Mouse (Mus musculus) bone marrow macrophage, adult 2 months (primary cell): ENCODE data around the gene Cd4. TPM values are rescaled to one million over a fixed set of nuclear protein-coding genes. Genes with fewer than 3 reads are reported as not detected.
A peak's percentile ranks its signal among the peaks of the same experiment; 100 is the strongest.

ENCODE experiments used
- H3K27ac ChIP-seq: 2 replicates; pipeline ENCODE4 v1.5.1; 2012; ENCODE audit warnings: low read depth, low read length; ENCODE audit not compliant: insufficient read depth
- H3K4me1 ChIP-seq: 2 replicates; pipeline ENCODE4 v1.6.1; 2012; ENCODE audit warnings: low read length; ENCODE audit not compliant: control insufficient read depth, insufficient read depth
- H3K4me3 ChIP-seq: 2 replicates; pipeline ENCODE4 v1.5.1; 2012; ENCODE audit warnings: mild to moderate bottlenecking, low read length, moderate library complexity; ENCODE audit not compliant: insufficient read depth
- CTCF ChIP-seq: IDR thresholded peaks from 2 replicates; pipeline ENCODE4 v1.5.1; 2012; ENCODE audit warnings: low read depth, mild to moderate bottlenecking, low read length, moderate library complexity
- POLR2A ChIP-seq: IDR thresholded peaks from 2 replicates; pipeline ENCODE4 v1.6.1; 2012; ENCODE audit warnings: mild to moderate bottlenecking, low read depth, low read length, borderline replicate concordance
- polyA plus RNA-seq: library from polyadenylated mRNA; stranded (reverse); fragments of >200 nt; gene quantifications from 2 replicates; pipeline ENCODE4 v1.2.4, GENCODE M21; 2012; ENCODE audit not compliant: missing spikeins, insufficient read depth, insufficient read length

The Cd4 gene
- polyA plus RNA-seq, 1 experiment = 23.4 TPM

DNA sequence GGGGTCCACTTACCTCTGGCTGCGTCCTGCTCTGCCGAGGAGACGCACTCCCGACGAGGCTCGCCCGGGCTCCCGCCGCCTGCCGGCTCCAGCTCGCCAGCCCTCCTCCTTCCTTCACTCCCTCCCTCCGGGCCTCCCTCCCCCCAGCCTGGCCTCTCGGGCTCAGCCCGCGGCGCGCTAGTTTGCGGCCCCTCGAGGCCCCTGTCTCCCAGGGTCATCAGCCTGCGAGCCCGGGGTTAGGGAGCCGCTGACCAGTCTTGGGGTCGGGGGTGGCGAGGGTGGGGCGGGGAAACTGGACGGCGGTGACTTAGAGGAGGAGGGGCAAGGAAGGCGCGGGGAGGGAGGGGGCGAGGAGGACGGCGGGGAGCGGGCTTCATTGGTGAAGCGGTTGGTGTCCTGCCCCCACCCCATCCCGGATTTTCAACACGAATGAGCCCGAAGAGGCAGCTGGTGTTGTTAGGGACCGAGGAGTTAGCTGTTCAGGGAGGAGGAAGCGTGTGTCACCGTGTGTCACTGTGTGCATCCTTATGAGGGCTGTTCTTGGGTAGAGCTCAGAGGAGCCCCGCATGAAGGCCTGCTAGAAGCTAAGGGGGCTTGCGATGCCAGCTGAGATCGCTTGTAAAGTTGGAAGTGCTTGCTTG lies 24.2 kb downstream of the Cd4 start, which contains the start of gene Gpr162:
TSS of gene Gpr162 (minus strand) at position 326 of the 641 bp plus-strand sequence.
- TF ChIP-seq POLR2A (no peak), CTCF (no peak)
- peak within 1 kb of the TSS; percentile 92 for H3K4me3 ChIP-seq
- peaks cover 22% of the 10 kb centered on the region for H3K4me1 ChIP-seq
- H3K27ac ChIP-seq = peak within 1 kb of the TSS; percentile 75

DNA sequence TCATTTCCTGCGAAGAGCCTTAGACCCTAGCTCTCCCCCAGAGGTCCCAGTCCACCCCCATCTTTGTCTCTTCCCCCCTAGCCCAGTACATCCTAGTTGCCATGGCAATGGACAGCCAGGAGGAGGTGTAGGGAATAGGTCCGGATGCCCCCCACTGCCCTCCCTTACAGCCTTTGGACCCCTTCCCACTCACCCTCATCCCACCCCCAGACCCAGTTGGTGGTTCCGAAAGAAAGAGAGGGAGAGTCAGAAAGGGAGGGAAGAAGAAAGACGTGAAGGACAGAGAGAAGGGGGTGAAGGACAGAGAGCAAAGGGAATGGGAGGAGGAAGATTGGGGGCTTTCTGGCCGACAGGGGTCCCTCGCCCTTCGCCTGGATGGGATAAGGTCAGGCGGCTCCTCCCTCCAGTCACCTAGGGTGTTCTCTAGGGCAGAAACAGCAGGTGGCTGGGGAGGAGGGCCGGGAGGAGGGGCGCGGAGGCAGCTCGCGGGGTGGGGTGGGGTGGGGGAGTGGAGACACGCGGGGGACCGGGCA lies 24.8 kb downstream of the Cd4 start:
- Histone ChIP-seq H3K4me3 (peak overlapping the region; percentile 92), H3K4me1 (peaks cover 22% of the 10 kb centered on the region), H3K27ac (peak overlapping the region; percentile 70)
- no peak for TF ChIP-seq POLR2A
- TF ChIP-seq CTCF = no peak

DNA sequence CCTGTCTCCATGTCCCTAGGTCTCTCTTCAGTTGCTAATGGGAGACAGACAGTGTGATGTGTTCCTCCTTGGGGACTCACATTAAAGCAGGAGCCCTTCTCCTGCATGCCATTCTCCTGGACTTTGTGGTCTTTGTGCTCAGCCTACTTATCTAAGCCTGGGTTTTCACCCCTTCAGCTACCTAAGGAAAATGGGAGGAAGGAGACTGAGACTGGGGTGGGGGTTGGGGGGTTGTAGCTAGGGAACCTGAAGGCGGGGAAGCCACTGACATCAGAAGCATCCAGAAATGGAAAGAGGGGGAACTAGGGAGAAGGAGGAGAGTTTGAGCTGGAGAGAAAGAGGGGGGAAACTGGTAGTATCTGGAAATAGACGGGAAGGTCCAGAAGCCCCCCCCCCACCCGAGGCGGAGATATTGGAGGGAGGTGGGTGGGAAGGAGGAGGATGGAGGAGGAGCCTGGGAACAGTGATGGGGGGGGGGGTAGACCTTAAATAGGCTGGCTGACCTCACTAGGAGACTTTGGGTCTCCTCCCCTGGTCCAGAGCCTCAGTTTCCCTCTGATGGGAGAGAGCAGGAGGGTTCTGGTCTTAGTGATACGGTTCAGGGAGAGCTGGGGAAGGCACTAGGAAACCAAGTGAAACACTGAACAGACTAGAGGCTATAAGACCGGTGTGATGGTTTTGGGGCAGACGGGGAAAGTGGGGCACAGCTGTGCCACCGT lies 25.5 kb downstream of the Cd4 start:
- Histone ChIP-seq H3K4me1 (peaks cover 22% of the 10 kb centered on the region), H3K4me3 (peak overlapping the region; percentile 92), H3K27ac (peak overlapping the region; percentile 70)
- TF ChIP-seq CTCF = no peak
- TF ChIP-seq POLR2A = no peak

DNA sequence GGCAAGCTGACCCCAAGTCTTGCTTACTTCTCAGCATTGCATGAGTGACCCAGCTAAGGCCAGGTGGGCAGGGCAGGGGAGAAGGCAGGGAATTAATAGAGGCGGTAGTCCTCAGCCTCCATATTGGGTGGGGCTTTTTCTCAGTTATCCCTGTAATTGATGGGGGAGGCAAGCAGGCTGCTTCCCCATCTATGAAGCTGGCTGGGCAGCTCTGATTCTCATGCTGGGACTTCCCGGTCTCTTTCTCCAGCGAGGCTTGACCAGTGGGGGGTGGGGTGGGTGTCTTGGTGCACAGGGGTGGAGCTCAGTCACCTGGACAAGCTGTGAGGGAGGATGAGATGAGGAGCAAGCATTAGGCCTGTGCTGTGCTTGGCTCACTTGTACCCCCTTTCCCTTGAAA lies 26.2 kb downstream of the Cd4 start:
- Histone ChIP-seq H3K27ac (peak overlapping the region; percentile 21; the same call in 1 of the 2 replicates), H3K4me1 (peaks cover 22% of the 10 kb centered on the region), H3K4me3 (peak overlapping the region; percentile 92; the same call in 1 of the 2 replicates)
- TF ChIP-seq CTCF (no peak), POLR2A (no peak)

DNA sequence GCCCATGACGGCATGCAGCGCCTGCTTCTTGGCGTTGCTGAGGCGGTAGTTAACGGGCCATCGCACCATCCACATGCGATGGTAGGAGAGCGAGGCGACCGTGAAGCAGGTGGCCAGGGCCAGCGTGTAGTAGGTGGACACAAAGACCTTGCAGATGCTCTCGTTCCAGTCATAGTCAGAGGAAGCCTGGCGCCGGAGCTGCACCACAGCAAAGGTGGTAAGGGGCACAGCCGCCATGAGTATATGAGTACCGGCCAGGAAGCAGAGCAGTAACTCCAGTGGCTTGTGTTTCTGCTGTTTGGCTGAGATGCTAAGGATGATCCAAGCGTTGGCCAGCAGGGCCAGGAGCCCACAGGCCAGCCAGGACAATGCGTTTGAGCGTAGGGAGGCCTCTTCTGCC lies 26.8 kb downstream of the Cd4 start:
- Histone ChIP-seq H3K4me3 (no peak overlapping the region), H3K4me1 (peaks cover 27% of the 10 kb centered on the region), H3K27ac (no peak overlapping the region)
- TF ChIP-seq POLR2A (no peak), CTCF (no peak)

DNA sequence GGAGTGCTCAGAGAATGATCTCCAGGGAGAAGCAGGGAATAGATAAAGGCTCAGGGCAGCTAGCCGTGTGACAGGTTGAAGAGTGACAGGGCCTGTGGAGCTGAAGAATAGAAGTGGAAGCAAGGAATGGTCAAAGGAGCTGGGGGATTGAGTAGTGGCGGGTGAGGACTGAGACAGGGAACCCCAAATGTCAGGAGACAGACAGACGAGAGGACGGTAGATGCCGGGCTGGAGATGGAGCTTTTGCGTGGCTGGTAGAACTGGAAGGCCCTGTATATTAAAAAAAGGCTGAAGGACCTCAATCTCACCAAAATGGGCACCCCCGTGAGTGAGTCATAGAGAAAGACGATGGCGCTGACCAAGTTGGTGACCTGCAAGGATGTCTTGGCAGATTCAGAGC lies 27.5 kb downstream of the Cd4 start:
- H3K4me3 ChIP-seq = no peak overlapping the region
- H3K4me1 ChIP-seq = peaks cover 29% of the 10 kb centered on the region
- H3K27ac ChIP-seq = no peak overlapping the region
- TF ChIP-seq CTCF (no peak), POLR2A (no peak)

DNA sequence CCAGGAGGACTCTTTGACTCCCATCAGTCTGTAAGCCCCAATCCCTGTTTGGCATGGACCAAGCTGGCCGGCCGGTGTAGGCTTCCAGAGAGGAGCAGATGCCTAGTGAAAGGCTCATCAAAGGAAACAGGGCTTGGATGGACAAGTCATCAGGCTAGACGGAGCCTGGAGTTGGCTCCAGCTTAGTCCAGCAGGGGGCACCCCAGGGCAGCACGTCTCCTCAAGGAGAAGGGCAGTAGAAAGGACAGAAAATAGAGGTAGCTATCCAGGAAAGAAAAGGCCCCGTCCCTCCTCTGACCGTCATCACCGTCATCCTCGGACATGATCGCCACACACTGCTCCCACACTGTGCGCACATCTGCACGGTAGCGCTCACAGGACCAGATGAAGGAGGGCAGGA lies 28.3 kb downstream of the Cd4 start:
- no peak overlapping the region for H3K4me3 ChIP-seq

DNA sequence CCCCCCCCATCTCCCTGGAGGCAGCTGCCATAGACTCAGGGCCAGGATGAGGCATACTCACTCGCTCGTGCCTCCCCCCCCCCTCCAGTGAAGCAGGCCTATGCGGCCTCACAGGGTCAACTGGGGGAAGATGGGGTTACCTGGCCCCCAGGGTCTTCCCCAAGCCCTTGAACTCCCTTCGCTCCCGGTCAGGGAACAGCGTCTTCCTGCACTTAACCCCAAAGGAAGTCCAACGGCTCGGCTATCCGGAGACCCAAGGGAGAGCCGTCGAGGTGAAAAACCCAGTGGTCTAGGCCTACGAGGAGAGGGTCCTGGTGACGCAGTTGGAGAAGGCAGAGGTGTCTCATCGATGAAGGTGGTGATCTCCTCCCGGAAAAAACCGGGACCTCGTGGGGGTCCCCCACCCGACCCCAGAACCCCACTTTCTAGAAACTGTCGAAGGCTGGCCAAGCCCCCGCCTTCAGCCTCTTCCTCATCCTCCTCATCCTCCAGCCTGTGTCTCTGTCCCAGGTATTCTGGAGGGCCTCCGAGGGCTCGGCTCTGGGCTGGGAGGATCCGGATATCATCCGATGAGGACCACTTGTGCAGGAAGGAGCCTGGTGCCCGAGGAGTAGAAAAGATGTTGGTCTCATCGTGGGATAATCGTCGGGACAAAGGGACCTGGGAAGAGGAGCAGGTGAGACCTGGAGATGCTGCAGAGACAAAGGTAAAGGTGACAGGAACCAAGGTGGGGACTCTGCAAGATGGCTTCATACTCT lies 29.3 kb downstream of the Cd4 start:
- peaks cover 24% of the 10 kb centered on the region for H3K4me1 ChIP-seq
- TF ChIP-seq POLR2A = no peak
- TF ChIP-seq CTCF = no peak
- H3K4me3 ChIP-seq = no peak overlapping the region
- H3K27ac ChIP-seq = no peak overlapping the region

More for the DNA sequence above, 28.3 kb downstream of the Cd4 start:
- H3K4me1 ChIP-seq = peaks cover 26% of the 10 kb centered on the region
- H3K27ac ChIP-seq = no peak overlapping the region
- TF ChIP-seq POLR2A (no peak), CTCF (peak; percentile 88)

DNA sequence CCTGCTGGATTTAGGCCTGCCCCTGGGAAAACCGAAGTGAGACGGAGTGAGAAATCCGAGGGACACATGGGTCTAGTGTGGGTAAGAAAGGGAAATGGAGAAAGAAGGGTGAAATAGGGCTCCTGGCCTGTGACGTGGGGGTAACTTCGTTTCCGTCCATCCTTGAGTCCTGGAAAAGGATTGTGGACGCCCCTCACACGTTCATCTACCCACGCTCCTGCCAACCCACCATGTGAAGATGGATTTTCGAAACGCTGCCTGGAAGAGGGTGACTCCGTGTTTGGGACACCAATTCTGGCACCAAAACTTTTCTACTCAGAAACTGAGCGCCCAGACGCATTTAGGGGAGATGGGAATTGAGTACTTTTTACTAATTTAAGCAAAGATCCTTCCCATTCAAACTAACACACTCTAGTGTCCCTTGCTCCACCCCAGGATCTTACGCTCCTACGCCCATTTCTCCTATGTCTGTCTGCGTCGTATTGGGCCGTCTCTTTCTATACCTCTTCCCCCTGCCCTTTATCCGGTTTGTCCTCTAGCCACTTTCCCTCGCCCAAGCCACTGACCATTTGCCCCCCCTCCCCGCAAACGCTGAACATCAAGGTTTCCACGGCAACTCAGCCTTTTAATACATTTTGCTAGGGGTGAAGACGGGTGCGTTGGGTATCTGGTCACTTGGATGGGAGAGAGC lies 30.0 kb downstream of the Cd4 start:
- peaks cover 24% of the 10 kb centered on the region for H3K4me1 ChIP-seq
- no peak for TF ChIP-seq POLR2A
- no peak for TF ChIP-seq CTCF
- peak overlapping the region; percentile 73 for H3K4me3 ChIP-seq
- no peak overlapping the region for H3K27ac ChIP-seq
